Mouse (Mus musculus) CH12.LX (cell line): ENCODE measurements around the gene Dennd2c.

Source experiments
- CTCF ChIP-seq, 2 experiments: IDR thresholded peaks in 1 of 2; conservative IDR thresholded peaks in 1 of 2; 2 replicates each; pipeline ENCODE4 v1.5.1; 2011 to 2012; ENCODE audit warnings: low read depth in 2 of 2, low read length in 2 of 2, improper control_type of control experiment in 1 of 2, inconsistent platforms in 1 of 2, mild to moderate bottlenecking in 1 of 2, moderate library complexity in 1 of 2
- E2F4 ChIP-seq: IDR thresholded peaks from 2 replicates; pipeline ENCODE4 v1.6.1; 2011; ENCODE audit warnings: low read depth, low read length, improper control_type of control experiment; ENCODE audit not compliant: insufficient replicate concordance
- EP300 ChIP-seq: IDR thresholded peaks from 2 replicates; pipeline ENCODE4 v1.6.1; 2011; ENCODE audit warnings: low read length, improper control_type of control experiment
- MAFK ChIP-seq: IDR thresholded peaks from 2 replicates; pipeline ENCODE4 v1.6.1; 2011; ENCODE audit warnings: low read length, improper control_type of control experiment; ENCODE audit not compliant: insufficient replicate concordance
- MAX ChIP-seq: IDR thresholded peaks from 2 replicates; pipeline ENCODE4 v1.6.1; 2011; ENCODE audit warnings: low read length, improper control_type of control experiment
- POLR2A ChIP-seq: IDR thresholded peaks from 2 replicates; pipeline ENCODE4 v1.6.1; 2011; ENCODE audit warnings: low read depth, mild to moderate bottlenecking, improper control_type of control experiment, low read length
- RAD21 ChIP-seq: IDR thresholded peaks from 2 replicates; pipeline ENCODE4 v1.6.1; 2011; ENCODE audit warnings: low read depth, mild to moderate bottlenecking, low read length, improper control_type of control experiment, moderate library complexity
- RCOR1 ChIP-seq: conservative IDR thresholded peaks from 2 replicates; pipeline ENCODE4 v1.6.1; 2012; ENCODE audit warnings: low read depth, mild to moderate bottlenecking, inconsistent platforms, low read length, improper control_type of control experiment
- SIN3A ChIP-seq: IDR thresholded peaks from 2 replicates; pipeline ENCODE4 v1.6.1; 2012; ENCODE audit warnings: low read length, improper control_type of control experiment, inconsistent platforms
- USF1 ChIP-seq: IDR thresholded peaks from 2 replicates; pipeline ENCODE4 v1.6.1; 2014; ENCODE audit warnings: low read depth, mild to moderate bottlenecking, inconsistent platforms, low read length, improper control_type of control experiment

DNA sequence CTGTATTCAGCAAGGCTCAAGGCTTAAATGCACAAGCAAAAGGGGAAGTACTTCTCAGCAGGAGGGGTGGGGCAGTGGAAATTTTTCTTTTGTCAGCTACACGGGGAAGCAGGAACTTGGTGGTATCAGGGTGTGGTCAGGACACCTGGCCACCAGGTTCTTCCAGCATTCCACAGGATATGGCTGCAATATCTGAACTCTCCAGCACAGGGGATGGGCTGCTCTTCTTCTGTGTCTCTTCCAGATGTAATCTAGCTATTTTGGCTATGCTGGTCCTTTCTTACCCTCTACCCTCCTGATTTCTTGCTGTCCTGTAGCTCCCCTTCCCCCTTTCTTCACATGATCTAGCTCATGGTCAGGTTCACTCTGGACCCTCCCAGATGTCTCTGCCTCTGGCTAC lies 90.8 kb downstream of the Dennd2c start:
- TF ChIP-seq MAFK (no peak), CTCF (conservative IDR thresholded peaks at IDR 0.05 in 1 of 2, IDR thresholded peaks at IDR 0.05 in 1 of 2; ENCODE audit: low read depth in 2 of 2, low read length in 2 of 2) (no peak), POLR2A (no peak), RAD21 (no peak), MAX (no peak), RCOR1 (no peak), USF1 (no peak), E2F4 (no peak), SIN3A (no peak), EP300 (no peak)
